31 mouse cellular contexts compared by ENCODE assay signal in genomic region chr8:127411190-127411848, GRCm38 (mm10).
A peak's percentile ranks its signal among the peaks of the same experiment; 100 is the strongest.
DNase-seq lines count a peak whose midpoint lies in the region; ATAC-seq lines count a peak whose summit lies in the region.
"Had no signal": no experiment of that assay in that cellular context is flagged by ENCODE, and none has a peak within 500 bp of the region (broad histone marks: within the 10 kb centered on the region; RNA-seq: fewer than 3 reads in every experiment).

No protein-coding gene starts in this region.

- WGBS in forebrain, embryonic 13.5 days, result 62% methylated on average over 4 of the region's 4 CpGs
- 72% methylated on average over 4 of the region's 4 CpGs for WGBS in forebrain, embryonic 12.5 days
- 52% methylated on average over 4 of the region's 4 CpGs for WGBS in hindbrain, embryonic 13.5 days
- 95% methylated on average over 4 of the region's 4 CpGs for WGBS in hindbrain, embryonic 10.5 days
- WGBS in midbrain, embryonic 14.5 days, result 76% methylated on average over 4 of the region's 4 CpGs
- WGBS in midbrain, embryonic 10.5 days, result 92% methylated on average over 4 of the region's 4 CpGs

- H3K27me3 ChIP-seq in forebrain, embryonic 13.5 days, result no peaks in the 10 kb centered on the region
- no peaks in the 10 kb centered on the region for H3K27me3 ChIP-seq in forebrain, embryonic 12.5 days
- H3K27me3 ChIP-seq in hindbrain, embryonic 13.5 days, result no peaks in the 10 kb centered on the region
- no peaks in the 10 kb centered on the region for H3K27me3 ChIP-seq in hindbrain, embryonic 10.5 days (ENCODE audit: insufficient read depth, poor library complexity, severe bottlenecking)
- no peaks in the 10 kb centered on the region for H3K27me3 ChIP-seq in midbrain, embryonic 14.5 days (ENCODE audit: control insufficient read depth, insufficient read depth, low read length)
- no peaks in the 10 kb centered on the region for H3K27me3 ChIP-seq in midbrain, embryonic 10.5 days (ENCODE audit: low read depth, poor library complexity, severe bottlenecking)
- H3K27me3 ChIP-seq: CH12.LX; embryonic facial prominence, embryonic 12.5 days; heart, embryonic 12.5 days; limb, embryonic 12.5 days; liver, embryonic 15.5 days had no signal

- ATAC-seq in forebrain, embryonic 13.5 days, result peak; percentile 36; the same call in 1 of the 2 replicates
- ATAC-seq in forebrain, embryonic 12.5 days (ENCODE audit: low FRiP score), result no peak
- ATAC-seq in hindbrain, embryonic 13.5 days (ENCODE audit: low FRiP score), result peak; percentile 54; the same call in 1 of the 2 replicates
- no peak for ATAC-seq in midbrain, embryonic 14.5 days (ENCODE audit: low FRiP score, low TSS enrichment)
- ATAC-seq: activated CD4-positive, CD25-positive, alpha-beta regulatory T cell, adult 4 months; intestine, postnatal 0 days had no signal

- no peak for DNase-seq in hindbrain, embryonic 10.5 days (ENCODE audit: low spot score)
- DNase-seq in midbrain, embryonic 14.5 days, result peak; percentile 15
- no peak for DNase-seq in midbrain, embryonic 10.5 days (ENCODE audit: low spot score)
- no peak for DNase-seq in thymus, postnatal 10 days (ENCODE audit: low spot score in 2 of 2)
- DNase-seq in adrenal gland, postnatal 14 days, result no peak
- DNase-seq: adrenal gland, adult 8-10 months; cerebellum, adult 11 months; cerebellum, adult 9-11 months; embryo, embryonic 11 days; gastrocnemius, postnatal 25 days; heart, adult 18-20 months; heart, postnatal 4 days; kidney, adult 9 months; kidney, postnatal 10 days; lung, embryonic 14.5 days; lung, postnatal 14 days; right cerebral cortex, adult 18-20 months; spleen, adult 18-20 months; thymus, postnatal 36 days had no signal

- H3K36me3 ChIP-seq in forebrain, embryonic 13.5 days (ENCODE audit: poor library complexity, severe bottlenecking), result peaks cover 5% of the 10 kb centered on the region; the same call in 1 of the 2 replicates
- H3K36me3 ChIP-seq in forebrain, embryonic 12.5 days (replicated peaks), result peaks cover 6% of the 10 kb centered on the region; the same call in 1 of the 2 replicates
- 0 out of 2 replicates have a peak, but pooled peaks cover 7% of the 10 kb centered on the region for H3K36me3 ChIP-seq in hindbrain, embryonic 13.5 days
- peaks cover 25% of the 10 kb centered on the region for H3K36me3 ChIP-seq in hindbrain, embryonic 10.5 days
- peaks cover 5% of the 10 kb centered on the region; the same call in 1 of the 2 replicates for H3K36me3 ChIP-seq in midbrain, embryonic 14.5 days (ENCODE audit: control insufficient read depth, insufficient read depth, low read length)
- H3K36me3 ChIP-seq in midbrain, embryonic 10.5 days, result peaks cover 27% of the 10 kb centered on the region
- H3K36me3 ChIP-seq: liver, embryonic 15.5 days had no signal

- H3K4me2 ChIP-seq in forebrain, embryonic 13.5 days, result no peak overlapping the region
- H3K4me2 ChIP-seq in forebrain, embryonic 12.5 days, result no peak overlapping the region
- no peak overlapping the region for H3K4me2 ChIP-seq in hindbrain, embryonic 13.5 days
- no peak overlapping the region for H3K4me2 ChIP-seq in midbrain, embryonic 14.5 days (ENCODE audit: low read length)
- H3K4me2 ChIP-seq: embryonic facial prominence, embryonic 12.5 days; heart, embryonic 12.5 days; limb, embryonic 12.5 days; liver, embryonic 15.5 days; lung, embryonic 14.5 days had no signal

- no peaks in the 10 kb centered on the region for H3K9me3 ChIP-seq in forebrain, embryonic 13.5 days (replicated peaks)
- no peaks in the 10 kb centered on the region for H3K9me3 ChIP-seq in forebrain, embryonic 12.5 days
- H3K9me3 ChIP-seq in hindbrain, embryonic 13.5 days, result no peaks in the 10 kb centered on the region
- no peaks in the 10 kb centered on the region for H3K9me3 ChIP-seq in hindbrain, embryonic 10.5 days
- no peaks in the 10 kb centered on the region for H3K9me3 ChIP-seq in midbrain, embryonic 14.5 days (ENCODE audit: control insufficient read depth, low read length)
- H3K9me3 ChIP-seq in midbrain, embryonic 10.5 days (replicated peaks), result no peaks in the 10 kb centered on the region
- H3K9me3 ChIP-seq: embryonic facial prominence, embryonic 12.5 days; heart, embryonic 12.5 days; limb, embryonic 12.5 days; liver, embryonic 15.5 days had no signal

- H3K4me3 ChIP-seq in forebrain, embryonic 13.5 days, result no peak overlapping the region
- H3K4me3 ChIP-seq in forebrain, embryonic 12.5 days (replicated peaks), result no peak overlapping the region
- H3K4me3 ChIP-seq in hindbrain, embryonic 13.5 days, result no peak overlapping the region
- H3K4me3 ChIP-seq in hindbrain, embryonic 10.5 days, result no peak overlapping the region
- no peak overlapping the region for H3K4me3 ChIP-seq in midbrain, embryonic 14.5 days (replicated peaks; ENCODE audit: low read depth, low read length)
- H3K4me3 ChIP-seq in midbrain, embryonic 10.5 days, result no peak overlapping the region
- H3K4me3 ChIP-seq: embryonic facial prominence, embryonic 12.5 days; heart, embryonic 12.5 days; left cerebral cortex, adult 2 months; limb, embryonic 12.5 days; liver, embryonic 15.5 days; myocyte had no signal

- no peak overlapping the region; the same call in 1 of the 2 replicates for H3K27ac ChIP-seq in forebrain, embryonic 13.5 days
- no peak overlapping the region for H3K27ac ChIP-seq in forebrain, embryonic 12.5 days
- H3K27ac ChIP-seq in hindbrain, embryonic 13.5 days, result peak overlapping the region; percentile 62; the same call in 1 of the 2 replicates
- H3K27ac ChIP-seq in hindbrain, embryonic 10.5 days, result no peak overlapping the region
- peak overlapping the region; percentile 14; the same call in 1 of the 2 replicates for H3K27ac ChIP-seq in midbrain, embryonic 14.5 days (replicated peaks; ENCODE audit: low read depth, low read length)
- H3K27ac ChIP-seq in midbrain, embryonic 10.5 days (replicated peaks), result no peak overlapping the region
- H3K27ac ChIP-seq: embryonic facial prominence, embryonic 12.5 days; left cerebral cortex, adult 2 months; limb, embryonic 12.5 days; liver, embryonic 15.5 days had no signal

- H3K9ac ChIP-seq in forebrain, embryonic 13.5 days, result no peak overlapping the region
- no peak overlapping the region for H3K9ac ChIP-seq in forebrain, embryonic 12.5 days
- no peak overlapping the region for H3K9ac ChIP-seq in hindbrain, embryonic 13.5 days
- no peak overlapping the region for H3K9ac ChIP-seq in midbrain, embryonic 14.5 days (replicated peaks; ENCODE audit: low read length)
- H3K9ac ChIP-seq: embryonic facial prominence, embryonic 12.5 days; heart, embryonic 12.5 days; limb, embryonic 12.5 days; liver, embryonic 15.5 days; lung, embryonic 14.5 days had no signal

- H3K4me1 ChIP-seq in forebrain, embryonic 13.5 days, result peaks cover 4% of the 10 kb centered on the region; the same call in 1 of the 2 replicates
- no peaks in the 10 kb centered on the region for H3K4me1 ChIP-seq in forebrain, embryonic 12.5 days
- peaks cover 5% of the 10 kb centered on the region for H3K4me1 ChIP-seq in hindbrain, embryonic 13.5 days (replicated peaks)
- H3K4me1 ChIP-seq in hindbrain, embryonic 10.5 days (replicated peaks), result no peaks in the 10 kb centered on the region
- H3K4me1 ChIP-seq in midbrain, embryonic 14.5 days (ENCODE audit: control insufficient read depth, insufficient read depth, low read length), result peaks cover 4% of the 10 kb centered on the region; the same call in 1 of the 2 replicates
- no peaks in the 10 kb centered on the region for H3K4me1 ChIP-seq in midbrain, embryonic 10.5 days
- H3K4me1 ChIP-seq: embryonic facial prominence, embryonic 12.5 days; heart, embryonic 12.5 days; limb, embryonic 12.5 days; liver, embryonic 15.5 days had no signal

Comparison
In these comparisons a context has a peak if more than half of its experiments do, and no peak if none do; other contexts are left out.
1. ATAC-seq: peak in forebrain, embryonic 13.5 days (single experiment) and hindbrain, embryonic 13.5 days (single experiment); none in forebrain, embryonic 12.5 days (single experiment) and midbrain, embryonic 14.5 days (single experiment).
2. H3K27ac ChIP-seq: peak in hindbrain, embryonic 13.5 days (single experiment) and midbrain, embryonic 14.5 days (single experiment); none in forebrain, embryonic 13.5 days (single experiment), forebrain, embryonic 12.5 days (single experiment), hindbrain, embryonic 10.5 days (single experiment) and midbrain, embryonic 10.5 days (single experiment).